Mouse (Mus musculus): ENCODE results near the gene Cep19.

GRCm38 (mm10) chr16:32099638-32100150, at the start of gene Cep19, which contains the start of gene Pigx:
- TF ChIP-seq CTCF (IDR thresholded peaks at IDR 0.05; ENCODE audit: low read depth, low read length), result no peak
- TF ChIP-seq POLR2A (IDR thresholded peaks at IDR 0.05; ENCODE audit: insufficient read depth, low read length), result peak; percentile 44
